Mouse (Mus musculus) forebrain, embryonic 16.5 days (tissue): ENCODE data around the gene Srbd1. TPM values are rescaled to one million over a fixed set of nuclear protein-coding genes. Genes with fewer than 3 reads are reported as not detected.
A peak's percentile ranks its signal among the peaks of the same experiment; 100 is the strongest.

Source experiments
- ATAC-seq: fragments of 200-750 bp; cut with Nextera tagmentation; 2 replicates; pipeline ENCODE4 v1.8.0; 2017; ENCODE audit warnings: mild to moderate bottlenecking, moderate library complexity
- H3K27ac ChIP-seq: fragments of 300-500 bp; sonication (generic); 2 replicates; pipeline ENCODE4 v1.5.1; 2014; ENCODE audit warnings: low read length, control low read depth
- H3K27me3 ChIP-seq: fragments of 300-500 bp; sonication (generic); replicated peaks from 2 replicates; pipeline ENCODE4 v1.6.1; 2014; ENCODE audit warnings: low read length; ENCODE audit not compliant: control insufficient read depth, insufficient read depth
- H3K36me3 ChIP-seq: fragments of 300-500 bp; sonication (generic); 2 replicates; pipeline ENCODE4 v1.6.1; 2014; ENCODE audit not compliant: control insufficient read depth, insufficient read depth
- H3K4me1 ChIP-seq: fragments of 300-500 bp; sonication (generic); replicated peaks from 2 replicates; pipeline ENCODE4 v1.6.1; 2014; ENCODE audit warnings: low read length; ENCODE audit not compliant: control insufficient read depth, insufficient read depth
- H3K4me2 ChIP-seq: fragments of 300-500 bp; sonication (generic); 2 replicates; pipeline ENCODE4 v1.6.1; 2014; ENCODE audit warnings: mild to moderate bottlenecking, low read length, control low read depth
- H3K4me3 ChIP-seq: fragments of 300-500 bp; sonication (generic); replicated peaks from 2 replicates; pipeline ENCODE4 v1.5.1; 2014; ENCODE audit warnings: mild to moderate bottlenecking, low read length, control low read depth
- H3K9ac ChIP-seq: fragments of 300-500 bp; sonication (generic); replicated peaks from 2 replicates; pipeline ENCODE4 v1.6.1; 2014; ENCODE audit warnings: low read depth, low read length, control low read depth
- H3K9me3 ChIP-seq: fragments of 300-500 bp; sonication (generic); 2 replicates; pipeline ENCODE4 v1.6.1; 2016; ENCODE audit warnings: low read length; ENCODE audit not compliant: control insufficient read depth
- WGBS: fragments of 180-500 bp; shearing (Covaris S2); extraction: QIAGEN DNeasy Blood & Tissue Kit; methylation state at CpG from one replicate; pipeline ENCODE4 v1.1.7; 2014; 5-methylcytosine and 5-hydroxymethylcytosine counted together
- polyA plus RNA-seq: library from polyadenylated mRNA; unstranded; fragments of >200 nt; fragmentation: Nextera tagmentation; extraction: Ambion mirVana; gene quantifications from 2 replicates; pipeline ENCODE4 v1.2.1, GENCODE M21; 2015

The Srbd1 gene
- polyA plus RNA-seq, 1 experiment from 2014 or later: 17.9 TPM

GRCm38 (mm10) chr17:86060911-86061310 lies 84.1 kb downstream of the Srbd1 start:
- Histone ChIP-seq H3K4me2 (no peak overlapping the region), H3K4me3 (no peak overlapping the region), H3K27ac (no peak overlapping the region), H3K27me3 (no peaks in the 10 kb centered on the region), H3K9me3 (no peaks in the 10 kb centered on the region; the same call in 1 of the 2 replicates), H3K9ac (no peak overlapping the region), H3K36me3 (0 out of 2 replicates have a peak, but pooled peaks cover 2% of the 10 kb centered on the region), H3K4me1 (no peaks in the 10 kb centered on the region)
- 85% methylated on average over 5 of the region's 5 CpGs for WGBS
- no peak for ATAC-seq

GRCm38 (mm10) chr17:86040221-86040984 lies 104.6 kb downstream of the Srbd1 start:
- peaks cover 8% of the 10 kb centered on the region for H3K4me1 ChIP-seq
- 57% methylated on average over 13 of the region's 13 CpGs for WGBS
- no peak overlapping the region for H3K9ac ChIP-seq
- ATAC-seq: no peak
- no peaks in the 10 kb centered on the region for H3K36me3 ChIP-seq
- H3K4me2 ChIP-seq: no peak overlapping the region
- H3K27me3 ChIP-seq: no peaks in the 10 kb centered on the region
- no peaks in the 10 kb centered on the region for H3K9me3 ChIP-seq
- H3K27ac ChIP-seq: no peak overlapping the region
- no peak overlapping the region for H3K4me3 ChIP-seq

GRCm38 (mm10) chr17:86039741-86040140 lies 105.2 kb downstream of the Srbd1 start:
- Histone ChIP-seq H3K4me2 (no peak overlapping the region), H3K36me3 (no peaks in the 10 kb centered on the region), H3K27me3 (no peaks in the 10 kb centered on the region), H3K9me3 (no peaks in the 10 kb centered on the region), H3K9ac (no peak overlapping the region), H3K4me3 (no peak overlapping the region), H3K27ac (no peak overlapping the region), H3K4me1 (peaks cover 8% of the 10 kb centered on the region)
- 57% methylated on average over 3 of the region's 3 CpGs for WGBS
- no peak for ATAC-seq

- Histone ChIP-seq H3K4me3 (no peak overlapping the region), H3K36me3 (no peaks in the 10 kb centered on the region), H3K9ac (no peak overlapping the region), H3K4me2 (no peak overlapping the region), H3K27ac (no peak overlapping the region), H3K9me3 (no peaks in the 10 kb centered on the region), H3K27me3 (no peaks in the 10 kb centered on the region), H3K4me1 (peaks cover 8% of the 10 kb centered on the region)
- WGBS: 42% methylated on average over 13 of the region's 13 CpGs
- ATAC-seq: no peak
These were observed 106.7 kb downstream of the Srbd1 start for GRCm38 (mm10) chr17:86038211-86038648.

- Histone ChIP-seq H3K9me3 (no peaks in the 10 kb centered on the region), H3K4me3 (no peak overlapping the region), H3K36me3 (no peaks in the 10 kb centered on the region), H3K27ac (no peak overlapping the region), H3K27me3 (no peaks in the 10 kb centered on the region), H3K4me1 (peaks cover 8% of the 10 kb centered on the region), H3K4me2 (no peak overlapping the region), H3K9ac (no peak overlapping the region)
- no peak for ATAC-seq
- 93% methylated on average over 3 of the region's 3 CpGs for WGBS
These were observed 109.4 kb downstream of the Srbd1 start for GRCm38 (mm10) chr17:86035576-86035975.

GRCm38 (mm10) chr17:86035146-86035545 lies 109.8 kb downstream of the Srbd1 start:
- Histone ChIP-seq H3K27ac (no peak overlapping the region), H3K27me3 (no peaks in the 10 kb centered on the region), H3K4me3 (no peak overlapping the region), H3K9ac (no peak overlapping the region), H3K4me1 (peaks cover 6% of the 10 kb centered on the region), H3K36me3 (no peaks in the 10 kb centered on the region), H3K9me3 (no peaks in the 10 kb centered on the region), H3K4me2 (no peak overlapping the region)
- 83% methylated on average over 12 of the region's 12 CpGs for WGBS
- no peak for ATAC-seq

GRCm38 (mm10) chr17:86034641-86035040 lies 110.3 kb downstream of the Srbd1 start:
- H3K27me3 ChIP-seq: no peaks in the 10 kb centered on the region
- peaks cover 9% of the 10 kb centered on the region for H3K4me1 ChIP-seq
- H3K4me3 ChIP-seq: no peak overlapping the region
- ATAC-seq: no peak
- WGBS: 81% methylated on average over 6 of the region's 6 CpGs
- H3K36me3 ChIP-seq: no peaks in the 10 kb centered on the region
- no peaks in the 10 kb centered on the region for H3K9me3 ChIP-seq
- H3K4me2 ChIP-seq: no peak overlapping the region
- H3K9ac ChIP-seq: no peak overlapping the region
- H3K27ac ChIP-seq: no peak overlapping the region

- no peak overlapping the region for H3K27ac ChIP-seq
- WGBS: 82% methylated on average over 3 of the region's 3 CpGs
- peaks cover 6% of the 10 kb centered on the region; the same call in 1 of the 2 replicates for H3K4me1 ChIP-seq
- no peak overlapping the region for H3K9ac ChIP-seq
- no peak overlapping the region for H3K4me3 ChIP-seq
- ATAC-seq: no peak
- no peaks in the 10 kb centered on the region for H3K36me3 ChIP-seq
- H3K4me2 ChIP-seq: no peak overlapping the region
- H3K9me3 ChIP-seq: no peaks in the 10 kb centered on the region
- no peaks in the 10 kb centered on the region for H3K27me3 ChIP-seq
These were observed 112.8 kb downstream of the Srbd1 start for GRCm38 (mm10) chr17:86032113-86032714.

GRCm38 (mm10) chr17:86030016-86030415 lies 115.0 kb downstream of the Srbd1 start:
- Histone ChIP-seq H3K36me3 (no peaks in the 10 kb centered on the region), H3K9me3 (no peaks in the 10 kb centered on the region), H3K4me1 (peaks cover 6% of the 10 kb centered on the region; the same call in 1 of the 2 replicates), H3K4me3 (no peak overlapping the region), H3K9ac (no peak overlapping the region), H3K27me3 (no peaks in the 10 kb centered on the region), H3K27ac (peak overlapping the region; percentile 37; the same call in 1 of the 2 replicates), H3K4me2 (no peak overlapping the region)
- WGBS: 29% methylated on average over 4 of the region's 4 CpGs
- 0 out of 2 replicates have a peak, but pooled peaks have one; percentile 8 for ATAC-seq
